Mouse (Mus musculus) neural tube, embryonic 15.5 days (tissue): ENCODE data around the gene Dennd1a. TPM values are rescaled to one million over a fixed set of nuclear protein-coding genes. Genes with fewer than 3 reads are reported as not detected.

Experiments
- ATAC-seq: fragments of 200-750 bp; cut with Nextera tagmentation; 2 replicates; pipeline ENCODE4 v1.8.0; 2017; ENCODE audit warnings: mild to moderate bottlenecking, moderate TSS enrichment, moderate library complexity; ENCODE audit not compliant: low FRiP score
- H3K27ac ChIP-seq: fragments of 300-500 bp; sonication (generic); replicated peaks from 2 replicates; pipeline ENCODE4 v1.5.1; 2015; ENCODE audit warnings: mild to moderate bottlenecking, inconsistent platforms
- H3K27me3 ChIP-seq: fragments of 300-500 bp; sonication (generic); replicated peaks from 2 replicates; pipeline ENCODE4 v1.6.1; 2015; ENCODE audit warnings: inconsistent platforms
- H3K36me3 ChIP-seq: fragments of 300-500 bp; sonication (generic); 2 replicates; pipeline ENCODE4 v1.6.1; 2015; ENCODE audit warnings: inconsistent platforms
- H3K4me1 ChIP-seq: fragments of 300-500 bp; sonication (generic); 2 replicates; pipeline ENCODE4 v1.6.1; 2015; ENCODE audit warnings: inconsistent platforms
- H3K4me2 ChIP-seq: fragments of 300-500 bp; sonication (generic); 2 replicates; pipeline ENCODE4 v1.6.1; 2015; ENCODE audit warnings: inconsistent platforms, mild to moderate bottlenecking, moderate library complexity
- H3K4me3 ChIP-seq: fragments of 300-500 bp; sonication (generic); replicated peaks from 2 replicates; pipeline ENCODE4 v1.5.1; 2015; ENCODE audit warnings: mild to moderate bottlenecking, inconsistent platforms
- H3K9ac ChIP-seq: fragments of 300-500 bp; sonication (generic); replicated peaks from 2 replicates; pipeline ENCODE4 v1.6.1; 2015; ENCODE audit warnings: mild to moderate bottlenecking, inconsistent platforms
- H3K9me3 ChIP-seq: fragments of 300-500 bp; sonication (generic); replicated peaks from 2 replicates; pipeline ENCODE4 v1.6.1; 2016; ENCODE audit warnings: inconsistent platforms
- WGBS: fragments of 180-500 bp; shearing (Covaris S2); methylation state at CpG from one replicate; pipeline ENCODE4 v1.1.7; 2015; ENCODE audit warnings: mixed read lengths; 5-methylcytosine and 5-hydroxymethylcytosine counted together
- polyA plus RNA-seq: library from polyadenylated mRNA; unstranded; fragments of >200 nt; fragmentation: Nextera tagmentation; extraction: Ambion mirVana; gene quantifications from 2 replicates; pipeline ENCODE4 v1.2.1, GENCODE M21; 2015

The Dennd1a gene
- polyA plus RNA-seq, 1 experiment from 2014 or later, result 17.0 TPM

GRCm38 (mm10) chr2:37883214-37883613 lies 404.0 kb downstream of the Dennd1a start:
- Histone ChIP-seq H3K9me3 (no peaks in the 10 kb centered on the region), H3K27ac (no peak overlapping the region), H3K27me3 (no peaks in the 10 kb centered on the region), H3K4me1 (peaks cover 16% of the 10 kb centered on the region), H3K4me2 (no peak overlapping the region), H3K4me3 (no peak overlapping the region), H3K36me3 (no peaks in the 10 kb centered on the region), H3K9ac (no peak overlapping the region)
- 29% methylated on average over 3 of the region's 3 CpGs for WGBS
- ATAC-seq, result no peak

GRCm38 (mm10) chr2:37881262-37881913 lies 405.8 kb downstream of the Dennd1a start:
- H3K4me2 ChIP-seq, result no peak overlapping the region
- WGBS, result 86% methylated on average over 5 of the region's 5 CpGs
- no peak for ATAC-seq
- H3K27ac ChIP-seq, result no peak overlapping the region
- no peaks in the 10 kb centered on the region for H3K27me3 ChIP-seq
- H3K36me3 ChIP-seq, result no peaks in the 10 kb centered on the region
- H3K4me1 ChIP-seq, result peaks cover 16% of the 10 kb centered on the region
- H3K9ac ChIP-seq, result no peak overlapping the region
- no peak overlapping the region for H3K4me3 ChIP-seq
- no peaks in the 10 kb centered on the region for H3K9me3 ChIP-seq

- H3K27me3 ChIP-seq, result no peaks in the 10 kb centered on the region
- H3K36me3 ChIP-seq, result no peaks in the 10 kb centered on the region
- 27% methylated on average over 4 of the region's 4 CpGs for WGBS
- peaks cover 16% of the 10 kb centered on the region for H3K4me1 ChIP-seq
- no peak overlapping the region for H3K4me3 ChIP-seq
- no peaks in the 10 kb centered on the region for H3K9me3 ChIP-seq
- H3K27ac ChIP-seq, result no peak overlapping the region
- no peak overlapping the region for H3K9ac ChIP-seq
- peak; percentile 49; the same call in 1 of the 2 replicates for ATAC-seq
- H3K4me2 ChIP-seq, result peak overlapping the region; percentile 10; the same call in 1 of the 2 replicates
Measured at GRCm38 (mm10) chr2:37879697-37880096, 407.5 kb downstream of the Dennd1a start.

- Histone ChIP-seq H3K4me1 (peaks cover 5% of the 10 kb centered on the region; the same call in 1 of the 2 replicates), H3K4me3 (no peak overlapping the region), H3K9me3 (no peaks in the 10 kb centered on the region), H3K27ac (no peak overlapping the region), H3K27me3 (no peaks in the 10 kb centered on the region), H3K4me2 (no peak overlapping the region), H3K36me3 (no peaks in the 10 kb centered on the region), H3K9ac (no peak overlapping the region)
- no peak for ATAC-seq
- WGBS, result 77% methylated on average over 4 of the region's 4 CpGs
Measured at GRCm38 (mm10) chr2:37872791-37873190, 414.4 kb downstream of the Dennd1a start.

- Histone ChIP-seq H3K4me2 (no peak overlapping the region), H3K27ac (no peak overlapping the region), H3K27me3 (no peaks in the 10 kb centered on the region), H3K4me1 (peaks cover 5% of the 10 kb centered on the region), H3K36me3 (no peaks in the 10 kb centered on the region), H3K4me3 (no peak overlapping the region), H3K9me3 (no peaks in the 10 kb centered on the region), H3K9ac (no peak overlapping the region)
- 31% methylated on average over 6 of the region's 6 CpGs for WGBS
- ATAC-seq, result 0 out of 2 replicates have a peak, but pooled peaks have one; percentile 11
Measured at GRCm38 (mm10) chr2:37869628-37870027, 417.6 kb downstream of the Dennd1a start.

GRCm38 (mm10) chr2:37867387-37867786 lies 419.8 kb downstream of the Dennd1a start:
- no peak overlapping the region for H3K9ac ChIP-seq
- H3K9me3 ChIP-seq, result no peaks in the 10 kb centered on the region
- no peak overlapping the region for H3K4me3 ChIP-seq
- WGBS, result 82% methylated on average over 5 of the region's 5 CpGs
- H3K4me1 ChIP-seq, result peaks cover 5% of the 10 kb centered on the region
- no peak overlapping the region for H3K27ac ChIP-seq
- no peaks in the 10 kb centered on the region for H3K27me3 ChIP-seq
- ATAC-seq, result no peak
- no peak overlapping the region for H3K4me2 ChIP-seq
- no peaks in the 10 kb centered on the region for H3K36me3 ChIP-seq

GRCm38 (mm10) chr2:37857472-37857871 lies 429.7 kb downstream of the Dennd1a start:
- ATAC-seq, result no peak
- Histone ChIP-seq H3K4me1 (no peaks in the 10 kb centered on the region), H3K27me3 (no peaks in the 10 kb centered on the region), H3K36me3 (0 out of 2 replicates have a peak, but pooled peaks cover 3% of the 10 kb centered on the region), H3K9ac (no peak overlapping the region), H3K4me2 (no peak overlapping the region), H3K27ac (no peak overlapping the region), H3K9me3 (no peaks in the 10 kb centered on the region), H3K4me3 (no peak overlapping the region)
- 93% methylated on average over 1 of the region's 1 CpGs for WGBS

GRCm38 (mm10) chr2:37856955-37857354 lies 430.2 kb downstream of the Dennd1a start:
- no peaks in the 10 kb centered on the region for H3K4me1 ChIP-seq
- no peak overlapping the region for H3K27ac ChIP-seq
- H3K9ac ChIP-seq, result no peak overlapping the region
- no peak overlapping the region for H3K4me3 ChIP-seq
- no peaks in the 10 kb centered on the region for H3K27me3 ChIP-seq
- no peaks in the 10 kb centered on the region for H3K9me3 ChIP-seq
- 0 out of 2 replicates have a peak, but pooled peaks cover 3% of the 10 kb centered on the region for H3K36me3 ChIP-seq
- no peak overlapping the region for H3K4me2 ChIP-seq
- WGBS, result 89% methylated on average over 3 of the region's 3 CpGs
- ATAC-seq, result no peak

GRCm38 (mm10) chr2:37855226-37855625 lies 432.0 kb downstream of the Dennd1a start:
- H3K27ac ChIP-seq, result no peak overlapping the region
- no peaks in the 10 kb centered on the region for H3K27me3 ChIP-seq
- no peak overlapping the region for H3K9ac ChIP-seq
- H3K4me3 ChIP-seq, result no peak overlapping the region
- no peaks in the 10 kb centered on the region for H3K9me3 ChIP-seq
- 0 out of 2 replicates have a peak, but pooled peaks cover 3% of the 10 kb centered on the region for H3K36me3 ChIP-seq
- no peak overlapping the region for H3K4me2 ChIP-seq
- H3K4me1 ChIP-seq, result peaks cover 6% of the 10 kb centered on the region
- WGBS, result 78% methylated on average over 2 of the region's 2 CpGs
- ATAC-seq, result no peak

- Histone ChIP-seq H3K27me3 (no peaks in the 10 kb centered on the region), H3K9ac (no peak overlapping the region), H3K4me1 (peaks cover 6% of the 10 kb centered on the region), H3K4me2 (no peak overlapping the region), H3K9me3 (no peaks in the 10 kb centered on the region), H3K36me3 (0 out of 2 replicates have a peak, but pooled peaks cover 3% of the 10 kb centered on the region), H3K27ac (no peak overlapping the region), H3K4me3 (no peak overlapping the region)
- WGBS, result 70% methylated on average over 1 of the region's 1 CpGs
- no peak for ATAC-seq
Measured at GRCm38 (mm10) chr2:37853878-37854435, 433.2 kb downstream of the Dennd1a start.

- H3K4me2 ChIP-seq, result no peak overlapping the region
- no peaks in the 10 kb centered on the region for H3K27me3 ChIP-seq
- ATAC-seq, result no peak
- H3K9ac ChIP-seq, result no peak overlapping the region
- WGBS, result 80% methylated on average over 1 of the region's 1 CpGs
- no peaks in the 10 kb centered on the region for H3K9me3 ChIP-seq
- H3K27ac ChIP-seq, result 0 out of 2 replicates have a peak overlapping the region, but pooled peaks have one; percentile 14
- 0 out of 2 replicates have a peak, but pooled peaks cover under 1% of the 10 kb centered on the region for H3K36me3 ChIP-seq
- peaks cover 6% of the 10 kb centered on the region for H3K4me1 ChIP-seq
- no peak overlapping the region for H3K4me3 ChIP-seq
Measured at GRCm38 (mm10) chr2:37850626-37851025, 436.6 kb downstream of the Dennd1a start.

GRCm38 (mm10) chr2:37849357-37849756 lies 437.8 kb downstream of the Dennd1a start:
- no peak for ATAC-seq
- H3K9me3 ChIP-seq, result no peaks in the 10 kb centered on the region
- no peak overlapping the region for H3K4me2 ChIP-seq
- no peaks in the 10 kb centered on the region for H3K27me3 ChIP-seq
- H3K27ac ChIP-seq, result no peak overlapping the region
- no peak overlapping the region for H3K9ac ChIP-seq
- no peak overlapping the region for H3K4me3 ChIP-seq
- WGBS, result 84% methylated on average over 3 of the region's 3 CpGs
- H3K36me3 ChIP-seq, result no peaks in the 10 kb centered on the region
- peaks cover 6% of the 10 kb centered on the region for H3K4me1 ChIP-seq
